Mouse (Mus musculus): ENCODE data around the gene Fyb.

Fyb gene

GRCm38 (mm10) chr15:6666072-6666471 is 143.4 kb downstream of the Fyb start:
- DNase-seq, result no peak

GRCm38 (mm10) chr15:6668793-6669437 is 146.3 kb downstream of the Fyb start:
- DNase-seq, result no peak

GRCm38 (mm10) chr15:6678479-6678878 is 155.8 kb downstream of the Fyb start:
- DNase-seq, result no peak

- peak; percentile 82 for DNase-seq
Measured at GRCm38 (mm10) chr15:6702164-6702563, 179.5 kb downstream of the Fyb start.

- DNase-seq, result peak; percentile 63
Measured at GRCm38 (mm10) chr15:6705351-6705901, 182.8 kb downstream of the Fyb start.

- peak; percentile 97 for DNase-seq
Measured at GRCm38 (mm10) chr15:6707551-6707935, 184.9 kb downstream of the Fyb start.

GRCm38 (mm10) chr15:6707936-6708525 is 185.4 kb downstream of the Fyb start, which contains the start of gene Rictor:
Gene Rictor, plus strand, starts transcription at chr15:6708379.
- peak; percentile 98 for DNase-seq

- peak; percentile 93 for DNase-seq
Measured at GRCm38 (mm10) chr15:6708526-6709441, 186.1 kb downstream of the Fyb start.

GRCm38 (mm10) chr15:6709618-6710017 is 187.0 kb downstream of the Fyb start:
- peak; percentile 70 for DNase-seq

- DNase-seq, result no peak
Measured at GRCm38 (mm10) chr15:6710341-6710740, 187.7 kb downstream of the Fyb start.

- DNase-seq, result peak; percentile 72
Measured at GRCm38 (mm10) chr15:6711226-6711625, 188.6 kb downstream of the Fyb start.

Measured in heart, adult 11 months (tissue).